Mouse (Mus musculus) cortical plate, adult 2 months (tissue): Measurements from ENCODE around the gene Tmem114.

Experiments used
- CTCF ChIP-seq: fragments of 200-500 bp; IDR thresholded peaks from 2 replicates; pipeline ENCODE4 v1.5.1; 2011; ENCODE audit warnings: mild to moderate bottlenecking, control low read depth, low read length; ENCODE audit not compliant: insufficient read depth; ENCODE audit errors: extremely low read depth
- POLR2A ChIP-seq: fragments of 200-500 bp; IDR thresholded peaks from 2 replicates; pipeline ENCODE4 v1.6.1; 2011; ENCODE audit warnings: mild to moderate bottlenecking, low read length, control low read depth; ENCODE audit not compliant: insufficient read depth; ENCODE audit errors: extremely low read depth

- TF ChIP-seq POLR2A (no peak), CTCF (no peak)
These were observed 25.1 kb downstream of the Tmem114 start for GRCm38 (mm10) chr16:8399868-8400267.
